Mouse (Mus musculus) MEL (cell line): ENCODE data around the gene Mgst3. TPM values are rescaled to one million over a fixed set of nuclear protein-coding genes. Genes with fewer than 3 reads are reported as not detected.

Experiments
- DNase-seq: peaks from one replicate; pipeline ENCODE4 v3.0.0; 2011; ENCODE audit warnings: low read depth, low spot score
- H3K27ac ChIP-seq: 2 replicates; pipeline ENCODE4 v1.5.1; 2012; ENCODE audit warnings: low read depth, mild to moderate bottlenecking, control low read depth, low read length, moderate library complexity; ENCODE audit not compliant: control insufficient read depth
- H3K27me3 ChIP-seq, 2 experiments: fragments of 150-350 bp in 1 of 2; sonication (generic) in 1 of 2; 2 replicates each; pipeline ENCODE4 v1.6.1; 2012; ENCODE audit warnings: low read length in 2 of 2, mild to moderate bottlenecking in 2 of 2, improper control_type of control experiment in 1 of 2, moderate library complexity in 1 of 2; ENCODE audit not compliant: insufficient read depth in 2 of 2, control insufficient read depth in 1 of 2
- H3K36me3 ChIP-seq, 2 experiments: 2 replicates each; pipeline ENCODE4 v1.6.1; 2012 to 2014; ENCODE audit warnings: low read length in 2 of 2, improper control_type of control experiment in 1 of 2, inconsistent platforms in 1 of 2, mild to moderate bottlenecking in 1 of 2; ENCODE audit not compliant: insufficient read depth in 2 of 2, control insufficient read depth in 1 of 2
- H3K4me1 ChIP-seq, 2 experiments: fragments of 150-350 bp in 1 of 2; sonication (generic) in 1 of 2; 2 replicates each; pipeline ENCODE4 v1.6.1; 2012; ENCODE audit warnings: low read length in 2 of 2, improper control_type of control experiment in 1 of 2, mild to moderate bottlenecking in 1 of 2; ENCODE audit not compliant: insufficient read depth in 2 of 2, control insufficient read depth in 1 of 2
- H3K4me3 ChIP-seq, 2 experiments: fragments of 150-350 bp in 1 of 2; sonication (generic) in 1 of 2; 2 replicates each; pipeline ENCODE4 v1.5.1; 2012; ENCODE audit warnings: low read depth in 2 of 2, low read length in 2 of 2, mild to moderate bottlenecking in 2 of 2, moderate library complexity in 2 of 2, control low read depth in 1 of 2, improper control_type of control experiment in 1 of 2; ENCODE audit not compliant: control insufficient read depth in 1 of 2, insufficient read depth in 1 of 2
- H3K79me2 ChIP-seq: 2 replicates; pipeline ENCODE4 v1.6.1; 2012; ENCODE audit warnings: mild to moderate bottlenecking, low read length, moderate library complexity; ENCODE audit not compliant: control insufficient read depth, poor library complexity, insufficient read depth
- H3K9ac ChIP-seq: 2 replicates; pipeline ENCODE4 v1.6.1; 2012; ENCODE audit warnings: low read depth, mild to moderate bottlenecking, control low read depth, low read length, moderate library complexity; ENCODE audit not compliant: control insufficient read depth, poor library complexity, severe bottlenecking
- H3K9me3 ChIP-seq: fragments of 150-350 bp; sonication (generic); replicated peaks from 2 replicates; pipeline ENCODE4 v1.6.1; 2012; ENCODE audit warnings: mild to moderate bottlenecking, low read length, improper control_type of control experiment, moderate library complexity; ENCODE audit not compliant: insufficient read depth
- BHLHE40 ChIP-seq: IDR thresholded peaks from 2 replicates; pipeline ENCODE4 v1.6.1; 2012; ENCODE audit warnings: low read depth, mild to moderate bottlenecking, inconsistent platforms, low read length, improper control_type of control experiment, borderline replicate concordance
- CHD1 ChIP-seq: IDR thresholded peaks from 2 replicates; pipeline ENCODE4 v1.6.1; 2012; ENCODE audit warnings: low read depth, mild to moderate bottlenecking, inconsistent platforms, low read length, improper control_type of control experiment
- CHD2 ChIP-seq: IDR thresholded peaks from 2 replicates; pipeline ENCODE4 v1.6.1; 2011; ENCODE audit warnings: low read length, improper control_type of control experiment
- CTCF ChIP-seq, 3 experiments: IDR thresholded peaks in 2 of 3; conservative IDR thresholded peaks in 1 of 3; 2 replicates each; pipeline ENCODE4 v1.5.1; 2011 to 2012; ENCODE audit warnings: low read length in 3 of 3, low read depth in 2 of 3, mild to moderate bottlenecking in 2 of 3, improper control_type of control experiment in 1 of 3, inconsistent platforms in 1 of 3, mixed read lengths in 1 of 3, moderate library complexity in 1 of 3; ENCODE audit not compliant: control insufficient read depth in 1 of 3, insufficient read depth in 1 of 3, poor library complexity in 1 of 3, severe bottlenecking in 1 of 3
- E2F4 ChIP-seq: IDR thresholded peaks from 2 replicates; pipeline ENCODE4 v1.6.1; 2011; ENCODE audit warnings: low read depth, low read length, improper control_type of control experiment, borderline replicate concordance
- ELF1 ChIP-seq: IDR thresholded peaks from 2 replicates; pipeline ENCODE4 v1.6.1; 2014; ENCODE audit warnings: low read depth, mild to moderate bottlenecking, inconsistent platforms, low read length, improper control_type of control experiment, moderate library complexity
- EP300 ChIP-seq, 2 experiments: IDR thresholded peaks; 2 replicates each; pipeline ENCODE4 v1.6.1; 2011; ENCODE audit warnings: improper control_type of control experiment in 2 of 2, low read length in 2 of 2, low read depth in 1 of 2, mild to moderate bottlenecking in 1 of 2
- ETS1 ChIP-seq: IDR thresholded peaks from 2 replicates; pipeline ENCODE4 v1.6.1; 2012; ENCODE audit warnings: low read depth, mild to moderate bottlenecking, inconsistent platforms, low read length, improper control_type of control experiment, moderate library complexity
- HCFC1 ChIP-seq: IDR thresholded peaks from 2 replicates; pipeline ENCODE4 v1.6.1; 2012; ENCODE audit warnings: low read depth, mild to moderate bottlenecking, inconsistent platforms, low read length, improper control_type of control experiment, moderate library complexity
- KAT2A ChIP-seq: conservative IDR thresholded peaks from 2 replicates; pipeline ENCODE4 v1.6.1; 2012; ENCODE audit warnings: low read depth, low read length, improper control_type of control experiment, inconsistent platforms
- MAX ChIP-seq: IDR thresholded peaks from 2 replicates; pipeline ENCODE4 v1.6.1; 2011; ENCODE audit warnings: low read length, improper control_type of control experiment
- MXI1 ChIP-seq: IDR thresholded peaks from 2 replicates; pipeline ENCODE4 v1.6.1; 2011; ENCODE audit warnings: mild to moderate bottlenecking, low read depth, low read length, improper control_type of control experiment
- MYC ChIP-seq: IDR thresholded peaks from 2 replicates; pipeline ENCODE4 v1.6.1; 2011; ENCODE audit warnings: low read depth, mild to moderate bottlenecking, low read length, improper control_type of control experiment, moderate library complexity
- NELFE ChIP-seq: IDR thresholded peaks from 2 replicates; pipeline ENCODE4 v1.6.1; 2011; ENCODE audit warnings: low read depth, low read length, improper control_type of control experiment
- NRF1 ChIP-seq: IDR thresholded peaks from 2 replicates; pipeline ENCODE4 v1.6.1; 2014; ENCODE audit warnings: low read depth, mild to moderate bottlenecking, inconsistent platforms, low read length, improper control_type of control experiment, moderate library complexity; ENCODE audit not compliant: poor library complexity, insufficient read depth, severe bottlenecking
- POLR2A ChIP-seq, 2 experiments: IDR thresholded peaks; 2 replicates each; pipeline ENCODE4 v1.6.1; 2011 to 2012; ENCODE audit warnings: low read length in 2 of 2, mild to moderate bottlenecking in 2 of 2, control low read depth in 1 of 2, improper control_type of control experiment in 1 of 2, low read depth in 1 of 2, moderate library complexity in 1 of 2; ENCODE audit not compliant: control insufficient read depth in 1 of 2, insufficient read depth in 1 of 2, poor library complexity in 1 of 2
- POLR2AphosphoS2 ChIP-seq: IDR thresholded peaks from 2 replicates; pipeline ENCODE4 v1.6.1; 2011; ENCODE audit warnings: low read length, improper control_type of control experiment
- POLR2AphosphoS5 ChIP-seq: IDR thresholded peaks from 2 replicates; pipeline ENCODE4 v1.6.1; 2012; ENCODE audit warnings: low read depth, borderline replicate concordance, mild to moderate bottlenecking, inconsistent platforms, low read length, moderate library complexity, mixed read lengths
- RAD21 ChIP-seq: IDR thresholded peaks from 2 replicates; pipeline ENCODE4 v1.6.1; 2011; ENCODE audit warnings: mild to moderate bottlenecking, low read depth, low read length, improper control_type of control experiment
- RCOR1 ChIP-seq: IDR thresholded peaks from 2 replicates; pipeline ENCODE4 v1.6.1; 2012; ENCODE audit warnings: low read depth, mild to moderate bottlenecking, inconsistent platforms, low read length, improper control_type of control experiment
- TBP ChIP-seq: IDR thresholded peaks from 2 replicates; pipeline ENCODE4 v1.8.0; 2011; ENCODE audit warnings: low read depth, low read length, improper control_type of control experiment
- USF2 ChIP-seq, 2 experiments: IDR thresholded peaks; 2 replicates each; pipeline ENCODE4 v1.6.1; 2011 to 2012; ENCODE audit warnings: improper control_type of control experiment in 2 of 2, low read length in 2 of 2, borderline replicate concordance in 1 of 2, inconsistent platforms in 1 of 2, low read depth in 1 of 2, mild to moderate bottlenecking in 1 of 2; ENCODE audit not compliant: insufficient read depth in 1 of 2
- ZC3H11A ChIP-seq: IDR thresholded peaks from 2 replicates; pipeline ENCODE4 v1.6.1; 2012; ENCODE audit warnings: low read depth, mild to moderate bottlenecking, inconsistent platforms, low read length, improper control_type of control experiment
- ZKSCAN1 ChIP-seq: IDR thresholded peaks from 2 replicates; pipeline ENCODE4 v1.6.1; 2012; ENCODE audit warnings: low read depth, mild to moderate bottlenecking, inconsistent platforms, low read length, improper control_type of control experiment, moderate library complexity
- ZMIZ1 ChIP-seq: IDR thresholded peaks from 2 replicates; pipeline ENCODE4 v1.6.1; 2012; ENCODE audit warnings: low read depth, mild to moderate bottlenecking, inconsistent platforms, low read length, improper control_type of control experiment, moderate library complexity
- ZNF384 ChIP-seq: IDR thresholded peaks from 2 replicates; pipeline ENCODE4 v1.6.1; 2012; ENCODE audit warnings: low read depth, mild to moderate bottlenecking, inconsistent platforms, low read length, improper control_type of control experiment
- polyA plus RNA-seq, 2 experiments: library from polyadenylated mRNA; stranded (reverse) in 1 of 2; unstranded in 1 of 2; fragments of >175 nt in 1 of 2; fragments of >200 nt in 1 of 2; gene quantifications; 2 replicates each; pipeline versions ENCODE4 v1.2.1 to v1.2.4; 2012; ENCODE audit warnings: low replicate concordance in 2 of 2, low read depth in 1 of 2; ENCODE audit not compliant: insufficient read length in 2 of 2, insufficient read depth in 1 of 2, missing spikeins in 1 of 2
- total RNA-seq: library from RNA; depleted of rRNA; stranded (reverse); fragments of 300-350 nt; gene quantifications from 2 replicates; pipeline ENCODE4 v1.2.3, GENCODE M21; 2012

The Mgst3 gene
- total and polyA plus RNA-seq, 3 experiments: 17.0 to 33.2 TPM; not detected in 1

DNA sequence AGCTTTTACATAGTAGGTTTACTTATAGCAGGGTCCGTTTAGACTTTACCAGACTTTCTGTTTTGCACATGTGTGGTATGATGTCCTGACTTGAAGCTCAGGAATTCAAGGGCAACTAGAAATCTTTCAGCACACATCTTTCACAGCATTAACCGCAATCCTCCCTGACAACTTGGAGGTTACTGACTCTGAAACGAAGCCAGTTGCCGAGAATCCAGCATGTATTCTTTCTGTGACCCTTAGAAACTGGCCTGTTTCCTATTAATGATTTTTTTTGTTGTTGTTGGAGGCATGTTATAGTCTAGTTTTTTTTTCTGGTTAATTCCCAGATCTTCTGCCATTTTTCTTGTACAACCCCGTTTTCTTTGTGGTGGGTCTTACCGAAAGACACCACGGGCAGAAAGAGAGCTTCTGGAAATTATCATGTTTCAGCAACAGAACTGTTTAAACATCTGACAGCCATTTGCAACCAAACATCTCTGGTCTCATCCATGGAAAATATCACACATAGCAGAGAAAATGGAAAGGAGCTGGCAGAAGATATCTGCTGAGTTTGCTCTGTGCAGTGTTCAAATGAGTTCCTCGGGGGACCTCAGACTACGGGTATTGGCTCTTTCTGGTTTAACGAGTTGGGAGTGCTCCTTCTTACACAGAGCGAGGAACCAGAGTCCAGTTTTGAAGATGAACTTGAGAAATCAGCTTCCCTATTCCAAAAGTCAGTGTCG, 18.5 kb upstream of the Mgst3 start:
- no peak overlapping the region for H3K27ac ChIP-seq
- H3K4me1 ChIP-seq: no peaks in the 10 kb centered on the region
- DNase-seq: no peak
- H3K4me3 ChIP-seq: no peak overlapping the region
- H3K36me3 ChIP-seq: no peaks in the 10 kb centered on the region
- no peaks in the 10 kb centered on the region for H3K79me2 ChIP-seq
- no peak for TF ChIP-seq HCFC1
- no peak for TF ChIP-seq CHD2
- TF ChIP-seq CHD1: no peak
- TF ChIP-seq ZC3H11A: no peak
- no peak for TF ChIP-seq MXI1
- no peak for TF ChIP-seq MYC
- no peak for TF ChIP-seq USF2 (IDR thresholded peaks at IDR 0.05; ENCODE audit: borderline replicate concordance in 1 of 2, insufficient read depth in 1 of 2, low read depth in 1 of 2, low read length in 2 of 2)
- TF ChIP-seq RAD21: no peak
- no peak for TF ChIP-seq EP300 (IDR thresholded peaks at IDR 0.05; ENCODE audit: low read depth in 1 of 2, low read length in 2 of 2)
- TF ChIP-seq ETS1: no peak
- no peak for TF ChIP-seq BHLHE40
- TF ChIP-seq MAX: no peak
- no peak for TF ChIP-seq CTCF (IDR thresholded peaks at IDR 0.05 in 2 of 3, conservative IDR thresholded peaks at IDR 0.05 in 1 of 3; ENCODE audit: control insufficient read depth in 1 of 3, insufficient read depth in 1 of 3, low read depth in 2 of 3, low read length in 3 of 3, poor library complexity in 1 of 3, severe bottlenecking in 1 of 3)
- TF ChIP-seq POLR2A (IDR thresholded peaks at IDR 0.05; ENCODE audit: control insufficient read depth in 1 of 2, insufficient read depth in 1 of 2, low read depth in 1 of 2, low read length in 2 of 2, poor library complexity in 1 of 2): no peak
- no peak for TF ChIP-seq NELFE
- H3K27me3 ChIP-seq: peaks cover 0 to 3% of the 10 kb centered on the region in 2 experiments; a peak in 2 of 4 replicates
- H3K9ac ChIP-seq: no peak overlapping the region
- H3K9me3 ChIP-seq: no peaks in the 10 kb centered on the region

DNA sequence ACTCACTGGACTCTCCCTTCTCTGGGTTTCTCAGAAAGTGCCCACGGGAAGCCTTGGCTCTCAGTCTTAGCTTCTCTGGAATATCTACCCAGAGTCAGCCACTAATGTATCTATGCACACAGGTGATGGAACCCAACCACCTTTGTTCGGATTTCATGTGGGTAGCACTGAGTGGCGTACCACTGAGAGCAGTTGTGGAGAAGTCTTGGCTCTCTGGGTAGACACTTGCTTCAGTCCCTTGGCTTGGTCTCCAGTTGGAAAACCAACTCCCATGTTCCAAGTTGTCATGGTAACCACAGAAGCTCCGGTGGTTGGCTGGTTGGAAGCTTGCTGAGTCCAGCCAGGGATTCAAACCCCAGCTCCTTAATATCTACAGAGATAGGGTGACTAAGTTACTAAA, 16.0 kb upstream of the Mgst3 start:
- Histone ChIP-seq H3K4me3 (no peak overlapping the region), H3K9me3 (no peaks in the 10 kb centered on the region), H3K79me2 (no peaks in the 10 kb centered on the region), H3K27me3 (peaks cover 0 to 3% of the 10 kb centered on the region in 2 experiments; a peak in 3 of 4 replicates), H3K4me1 (no peaks in the 10 kb centered on the region), H3K36me3 (no peaks in the 10 kb centered on the region), H3K27ac (no peak overlapping the region), H3K9ac (no peak overlapping the region)
- no peak for DNase-seq
- TF ChIP-seq MXI1 (no peak), ELF1 (no peak), ZKSCAN1 (no peak), MYC (no peak), CTCF (IDR thresholded peaks at IDR 0.05 in 2 of 3, conservative IDR thresholded peaks at IDR 0.05 in 1 of 3; ENCODE audit: control insufficient read depth in 1 of 3, insufficient read depth in 1 of 3, low read depth in 2 of 3, low read length in 3 of 3, poor library complexity in 1 of 3, severe bottlenecking in 1 of 3) (no peak), TBP (no peak), EP300 (IDR thresholded peaks at IDR 0.05; ENCODE audit: low read depth in 1 of 2, low read length in 2 of 2) (no peak), KAT2A (no peak), BHLHE40 (no peak), RCOR1 (no peak), POLR2AphosphoS2 (no peak), MAX (no peak), CHD2 (no peak), POLR2AphosphoS5 (no peak), E2F4 (no peak), NELFE (no peak), ZNF384 (no peak), NRF1 (no peak), POLR2A (IDR thresholded peaks at IDR 0.05; ENCODE audit: control insufficient read depth in 1 of 2, insufficient read depth in 1 of 2, low read depth in 1 of 2, low read length in 2 of 2, poor library complexity in 1 of 2) (no peak), ZMIZ1 (no peak)
